Mouse (Mus musculus) E14TG2a.4 (cell line): Measurements from ENCODE around the gene Tm4sf1.

Experiments
- CTCF ChIP-seq: conservative IDR thresholded peaks from 2 replicates; pipeline ENCODE4 v1.5.1; 2014; ENCODE audit warnings: low read length
- NANOG ChIP-seq: IDR thresholded peaks from 2 replicates; pipeline ENCODE4 v1.6.1; 2014; ENCODE audit warnings: borderline replicate concordance, low read length, mixed read lengths
- POU5F1 ChIP-seq: IDR thresholded peaks from 2 replicates; pipeline ENCODE4 v1.6.1; 2014; ENCODE audit warnings: low read length, borderline replicate concordance

DNA sequence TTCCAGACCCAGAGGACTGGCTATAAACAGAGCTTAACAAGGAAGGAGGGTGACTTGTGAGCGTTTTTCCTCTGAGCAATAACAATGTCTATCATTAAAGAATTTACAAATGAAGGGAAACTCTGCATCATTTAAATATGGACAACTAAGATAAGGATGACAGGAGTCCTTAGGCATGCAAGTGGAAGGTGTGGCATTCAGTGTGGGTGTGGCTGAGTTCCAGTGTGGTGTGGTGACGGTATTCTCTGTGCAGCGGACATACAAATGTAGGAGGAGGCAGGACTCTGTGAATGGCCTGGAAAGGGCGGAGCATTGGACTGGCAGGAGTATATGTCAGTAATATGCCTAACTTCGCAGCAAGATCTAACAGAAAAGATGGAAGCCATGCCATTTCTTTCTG lies 24.3 kb downstream of the Tm4sf1 start:
- TF ChIP-seq CTCF, result no peak
- no peak for TF ChIP-seq POU5F1
- no peak for TF ChIP-seq NANOG
